ENCODE assay signal across 12 mouse cellular contexts in the genomic region with DNA sequence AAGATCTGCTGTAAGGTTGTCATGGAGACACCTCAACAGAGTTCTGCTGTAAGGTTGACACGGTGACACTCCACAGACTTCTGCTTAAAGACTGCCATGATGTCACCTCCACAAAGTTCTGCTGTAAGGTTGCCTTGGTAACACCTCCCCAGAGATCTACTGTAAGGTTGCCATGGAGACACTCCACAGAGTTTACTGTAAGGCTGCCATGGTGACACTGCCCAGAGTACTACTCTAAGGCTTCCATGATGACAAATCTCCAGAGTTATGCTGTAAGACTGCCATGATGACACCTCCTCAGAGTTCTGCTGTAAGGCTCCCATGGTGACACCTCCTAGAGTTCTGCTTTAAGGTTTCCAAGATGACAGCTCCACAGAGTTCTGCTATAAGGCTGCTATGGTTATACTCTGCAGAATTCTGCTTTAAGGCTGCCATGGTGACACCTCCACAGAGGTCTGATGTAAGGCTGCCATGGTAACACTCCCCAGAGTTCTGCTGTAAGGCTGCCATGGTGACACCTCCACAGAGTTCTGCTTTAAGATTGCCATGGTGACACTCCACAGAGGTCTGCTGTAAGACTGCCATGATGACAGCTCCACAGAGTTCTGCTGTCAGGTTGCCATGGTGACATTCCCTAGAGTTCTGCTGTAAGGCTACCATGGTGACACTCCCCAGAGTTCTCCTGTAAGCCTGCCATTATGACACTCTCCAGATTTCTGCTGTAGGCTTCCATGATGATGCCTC.
DNase-seq lines count a peak whose midpoint lies in the region; ATAC-seq lines count a peak whose summit lies in the region.
"Had no signal": no experiment of that assay in that cellular context is flagged by ENCODE, and none has a peak within 500 bp of the region (broad histone marks: within the 10 kb centered on the region; RNA-seq: fewer than 3 reads in every experiment).

No protein-coding gene starts in this region.

- H3K4me3 ChIP-seq in neural tube, embryonic 11.5 days (ENCODE audit: low read depth, low read length), result no peak overlapping the region
- H3K4me3 ChIP-seq: embryonic facial prominence, embryonic 13.5 days; liver, embryonic 13.5 days; myocyte had no signal

- 84% methylated on average over 1 of the region's 1 CpGs for WGBS in neural tube, embryonic 11.5 days

- no peaks in the 10 kb centered on the region for H3K27me3 ChIP-seq in neural tube, embryonic 11.5 days (ENCODE audit: control insufficient read depth, insufficient read depth, low read length)
- H3K27me3 ChIP-seq: embryonic facial prominence, embryonic 13.5 days; liver, embryonic 13.5 days had no signal

- DNase-seq in embryo, embryonic 11 days, result peak; percentile 26
- no peak for DNase-seq in embryo, embryonic 9.5 days (ENCODE audit: extremely low spot score)
- peak; percentile 24 for DNase-seq in neural tube, embryonic 11.5 days (ENCODE audit: low spot score)
- no peak for DNase-seq in neural tube, embryonic 10.5 days (ENCODE audit: extremely low spot score, low spot score)
- peak; percentile 68 for DNase-seq in telencephalon, adult 2 months (ENCODE audit: low read depth, low spot score)
- no peak for DNase-seq in Muller cell, postnatal 12 days (ENCODE audit: inconsistent ontology term)
- DNase-seq: heart, adult 11 months; liver, embryonic 13.5 days had no signal

- no peak overlapping the region for H3K4me2 ChIP-seq in neural tube, embryonic 11.5 days (ENCODE audit: low read depth)
- H3K4me2 ChIP-seq: embryonic facial prominence, embryonic 13.5 days; liver, embryonic 13.5 days had no signal

- H3K9ac ChIP-seq in neural tube, embryonic 11.5 days (ENCODE audit: low read length), result no peak overlapping the region
- H3K9ac ChIP-seq: embryonic facial prominence, embryonic 13.5 days; liver, embryonic 13.5 days had no signal

- no peaks in the 10 kb centered on the region for H3K36me3 ChIP-seq in neural tube, embryonic 11.5 days (ENCODE audit: control insufficient read depth, insufficient read depth, low read length)
- H3K36me3 ChIP-seq: embryonic facial prominence, embryonic 13.5 days; liver, embryonic 13.5 days had no signal

- H3K4me1 ChIP-seq in neural tube, embryonic 11.5 days (ENCODE audit: control insufficient read depth, insufficient read depth, low read length), result no peaks in the 10 kb centered on the region
- H3K4me1 ChIP-seq: embryonic facial prominence, embryonic 13.5 days; liver, embryonic 13.5 days had no signal

- H3K27ac ChIP-seq in neural tube, embryonic 11.5 days (ENCODE audit: low read depth, low read length), result no peak overlapping the region
- H3K27ac ChIP-seq: embryonic facial prominence, embryonic 13.5 days; liver, embryonic 13.5 days had no signal

- 0 out of 2 replicates have a peak, but pooled peaks have one; percentile 32 for ATAC-seq in neural tube, embryonic 11.5 days (ENCODE audit: insufficient read depth, low FRiP score, low TSS enrichment)
- peak; percentile 51 for ATAC-seq in megakaryocyte, adult 5-6 weeks (ENCODE audit: poor library complexity, severe bottlenecking)
- no peak for ATAC-seq in inflammation-experienced regulatory T-cells, adult 6 months

- H3K9me3 ChIP-seq in neural tube, embryonic 11.5 days (ENCODE audit: control insufficient read depth, low read length), result no peaks in the 10 kb centered on the region; the same call in 1 of the 2 replicates

Comparison
In these comparisons a context has a peak if more than half of its experiments do, and no peak if none do; other contexts are left out.
1. DNase-seq: peak in embryo, embryonic 11 days (single experiment), neural tube, embryonic 11.5 days (single experiment) and telencephalon, adult 2 months (single experiment); none in embryo, embryonic 9.5 days (single experiment), neural tube, embryonic 10.5 days (single experiment) and Muller cell, postnatal 12 days (single experiment).